Mouse (Mus musculus): ENCODE results near the gene Gdf15.

Gdf15 gene

DNA sequence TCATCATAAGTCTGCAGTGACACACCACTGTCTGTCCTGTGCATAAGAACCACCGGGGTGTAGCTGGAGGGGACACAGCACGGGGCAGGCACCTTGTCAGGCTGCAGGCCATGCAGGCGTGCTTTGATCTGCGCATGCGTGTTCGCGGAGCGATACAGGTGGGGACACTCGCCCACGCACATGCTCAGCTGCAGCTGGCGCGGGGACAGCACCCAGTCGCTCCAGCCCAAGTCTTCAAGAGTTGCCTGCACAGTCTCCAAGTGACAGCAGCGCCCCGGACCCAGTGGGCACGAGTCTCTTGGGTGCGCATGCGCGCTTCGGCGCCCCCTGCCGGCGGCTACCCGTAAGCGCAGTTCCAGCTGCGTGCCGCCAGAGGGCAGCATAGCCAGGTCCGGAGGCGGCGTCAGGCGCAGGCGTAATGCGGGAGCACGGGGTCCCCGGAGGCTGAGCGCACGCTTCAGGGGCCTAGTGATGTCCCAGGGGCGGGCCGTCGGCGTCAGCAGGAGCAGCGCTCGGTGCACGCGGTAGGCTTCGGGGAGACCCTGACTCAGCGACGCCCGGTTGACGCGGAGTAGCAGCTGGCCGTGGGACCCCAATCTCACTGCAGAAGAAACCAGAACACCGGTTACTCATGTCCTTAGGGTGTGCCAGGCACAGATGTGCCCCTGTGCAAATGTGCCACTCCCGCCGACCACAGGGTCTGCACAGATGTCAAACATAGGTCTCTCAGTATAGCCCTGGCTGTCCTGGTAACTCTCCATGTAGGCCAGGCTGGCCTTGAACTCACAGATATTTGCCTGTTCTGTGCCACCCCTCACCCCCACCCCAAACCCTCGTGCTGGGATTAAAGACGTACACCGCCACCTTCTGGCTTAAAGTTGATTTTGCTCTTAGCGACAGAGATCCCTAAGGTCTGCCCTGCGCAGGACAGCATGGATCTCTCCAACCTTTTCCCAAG is 2.4 kb downstream of the Gdf15 start:
- in situ Hi-C loops (cut with MboI, MseI): no loop called here

DNA sequence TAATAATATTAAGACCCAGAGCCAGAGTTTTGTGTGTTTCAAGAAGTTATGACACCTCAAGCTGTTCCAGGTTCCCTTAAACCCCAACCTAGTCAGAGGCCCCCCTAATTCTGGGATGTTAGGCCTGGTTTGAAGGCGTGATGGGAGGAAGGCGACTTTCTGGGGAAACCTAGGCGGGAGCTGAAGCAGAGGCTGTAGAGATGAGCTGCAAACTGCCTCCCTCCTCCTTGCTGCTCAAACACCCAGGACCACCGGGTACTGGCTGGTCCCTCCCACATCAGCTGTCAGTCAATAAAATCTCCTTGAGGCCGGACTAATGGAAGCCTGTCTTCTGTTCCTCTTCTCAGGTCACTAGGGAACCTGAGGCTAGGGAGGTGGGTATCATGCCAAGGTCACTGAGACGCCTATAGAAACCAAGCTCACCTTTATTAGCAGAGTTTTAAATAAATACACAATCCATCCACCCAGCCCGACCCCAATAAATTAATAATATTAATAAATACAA is 3.2 kb downstream of the Gdf15 start:
- in situ Hi-C loops (cut with MboI, MseI): no loop called here

DNA sequence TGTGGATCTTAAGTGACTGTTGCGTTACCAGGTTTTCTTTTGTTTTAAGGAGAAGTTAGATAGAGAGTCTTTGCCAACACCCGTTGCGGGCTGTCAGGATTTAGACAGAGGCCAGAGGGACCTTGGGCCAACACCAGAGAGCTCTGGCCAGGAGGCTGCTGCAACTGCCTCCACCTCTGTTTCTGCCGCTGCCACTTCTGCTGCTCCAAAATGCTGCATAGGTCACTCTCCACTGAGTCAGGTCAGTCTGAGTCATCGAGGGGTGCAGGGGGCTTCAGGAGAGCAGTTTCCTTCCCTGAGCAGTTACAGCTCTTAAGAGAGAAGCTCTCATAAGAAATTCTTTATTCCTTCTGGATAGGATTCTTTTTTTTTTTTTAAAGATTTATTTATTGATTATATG is 5.2 kb downstream of the Gdf15 start:
- in situ Hi-C loops (cut with MboI, MseI): no loop called here

DNA sequence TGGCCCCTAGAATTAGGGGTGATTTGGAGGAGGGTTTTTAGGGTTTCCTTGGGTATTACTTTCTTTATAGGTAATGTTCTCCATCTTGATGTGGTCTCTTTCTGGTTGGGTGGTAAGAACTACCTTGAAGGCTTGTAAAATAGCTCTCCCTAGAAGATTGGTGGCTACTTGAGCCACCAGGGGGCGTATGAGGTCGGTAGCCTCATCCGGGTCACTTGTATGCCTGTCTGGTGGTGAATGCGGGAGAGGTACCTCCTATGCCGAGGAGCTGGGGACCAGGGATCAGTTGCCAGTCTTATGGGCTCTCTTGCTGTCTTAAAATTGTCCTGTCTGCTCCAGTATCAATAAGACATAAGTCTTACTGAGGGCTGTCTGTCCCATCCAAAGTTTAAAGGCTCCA is 7.2 kb downstream of the Gdf15 start:
- in situ Hi-C loops (cut with MboI, MseI): no loop called here

DNA sequence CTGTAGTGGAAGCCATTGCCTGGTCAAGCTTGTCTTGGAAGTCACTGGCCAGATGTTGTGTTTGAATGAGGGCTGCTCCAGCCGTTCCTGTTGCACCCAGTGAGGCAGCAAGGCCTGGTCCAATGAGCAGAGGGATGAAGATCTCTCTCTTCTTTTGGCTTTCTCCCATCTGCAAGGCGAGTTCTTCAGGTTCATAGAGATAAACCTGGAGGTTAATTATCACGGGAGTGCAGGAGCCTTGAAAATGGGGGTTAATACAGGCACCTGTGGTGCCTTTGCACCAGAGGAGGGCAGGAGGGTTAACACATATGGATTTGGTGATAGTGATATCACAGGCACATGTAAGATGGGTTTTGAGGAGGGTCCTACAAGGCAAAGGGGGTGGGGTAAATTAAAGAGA is 10.0 kb downstream of the Gdf15 start:
- in situ Hi-C loops (cut with MboI, MseI): no loop called here

DNA sequence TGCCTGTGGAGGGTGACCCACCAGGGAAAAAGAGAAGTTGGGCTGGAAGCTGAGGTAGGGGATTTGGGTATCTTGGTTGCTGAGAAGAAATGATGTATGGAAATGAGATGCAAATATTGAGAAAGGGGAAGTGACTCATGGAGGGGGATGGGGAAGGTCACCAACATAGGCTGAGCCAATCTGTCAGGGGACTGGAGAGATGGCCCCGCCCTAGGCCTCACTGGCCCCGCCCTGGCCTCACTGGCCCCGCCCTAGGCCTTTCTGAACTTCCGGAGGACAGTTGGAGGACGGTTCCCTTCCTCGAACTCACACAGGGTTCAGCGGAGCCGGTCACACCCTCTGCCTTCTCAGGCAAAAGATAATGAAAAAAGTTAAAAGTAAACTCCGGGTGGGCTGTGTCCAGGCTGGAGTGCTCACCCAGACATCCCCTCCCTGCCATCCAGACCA is 13.3 kb downstream of the Gdf15 start:
- in situ Hi-C loops (cut with MboI, MseI): no loop called here

DNA sequence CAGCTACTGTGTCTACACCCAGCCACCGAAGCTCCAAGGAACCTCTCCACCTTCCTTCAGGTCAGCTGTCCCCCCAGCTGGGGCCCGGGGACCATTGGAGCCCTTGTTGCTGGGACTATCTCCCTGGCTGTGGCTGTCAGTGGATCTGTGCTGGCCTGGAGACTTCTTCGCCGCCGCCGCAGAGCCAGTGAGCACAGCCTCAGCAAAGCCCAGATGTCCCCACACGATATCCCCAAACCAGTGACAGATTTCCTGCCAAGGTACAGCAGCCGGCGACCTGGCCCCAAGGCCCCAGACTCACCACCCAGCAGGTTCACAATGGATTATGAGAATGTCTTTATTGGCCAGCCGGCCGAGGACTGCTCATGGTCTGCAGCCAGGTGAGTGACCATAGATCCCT is 14.3 kb downstream of the Gdf15 start:
- in situ Hi-C loops (cut with MboI, MseI): no loop called here

DNA sequence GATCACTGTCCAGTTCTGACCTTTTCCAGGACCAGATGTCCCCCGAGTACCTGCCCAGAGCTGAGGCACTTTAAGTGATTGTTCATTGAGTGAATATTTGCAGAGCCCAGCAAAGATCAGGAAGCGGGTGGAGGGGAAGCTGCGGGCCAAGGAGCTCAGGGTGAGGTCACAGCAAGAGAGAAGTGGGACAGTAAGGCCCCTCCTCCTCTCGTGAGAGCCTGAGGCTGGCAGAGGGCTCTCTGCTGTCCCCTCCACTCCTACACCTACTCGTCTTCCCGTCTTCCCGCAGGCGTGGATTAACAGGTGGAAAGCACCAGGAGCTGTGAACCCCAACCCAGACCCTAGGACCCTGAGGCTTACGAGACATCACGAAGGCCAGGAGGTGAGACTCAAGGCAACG is 15.6 kb downstream of the Gdf15 start:
- in situ Hi-C loops (cut with MboI, MseI): no loop called here

DNA sequence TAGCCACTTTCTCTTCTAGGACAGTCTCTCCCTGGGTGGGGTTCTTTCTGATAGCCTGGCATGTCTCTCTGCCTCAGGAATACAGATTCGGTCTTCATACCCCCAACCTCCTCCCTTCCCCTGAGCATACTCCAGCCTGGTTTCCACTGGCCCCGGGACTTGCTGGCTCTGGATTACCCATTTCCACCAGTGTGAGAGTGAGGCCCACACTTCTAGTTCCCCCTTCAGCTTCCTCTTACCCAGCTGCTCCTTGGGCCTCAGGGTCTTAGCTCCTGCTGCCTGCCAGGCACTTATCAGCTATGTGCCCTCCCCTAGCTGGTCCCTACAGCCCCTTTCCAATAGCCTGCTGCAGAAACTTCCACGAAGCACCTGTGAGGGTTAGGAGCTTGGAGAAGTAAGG is 16.4 kb downstream of the Gdf15 start, which contains the start of gene Lrrc25:
Lrrc25 (plus strand) TSS at position 262 of the 400 bp plus-strand sequence.
- in situ Hi-C loops (cut with MboI, MseI): no loop called here

DNA sequence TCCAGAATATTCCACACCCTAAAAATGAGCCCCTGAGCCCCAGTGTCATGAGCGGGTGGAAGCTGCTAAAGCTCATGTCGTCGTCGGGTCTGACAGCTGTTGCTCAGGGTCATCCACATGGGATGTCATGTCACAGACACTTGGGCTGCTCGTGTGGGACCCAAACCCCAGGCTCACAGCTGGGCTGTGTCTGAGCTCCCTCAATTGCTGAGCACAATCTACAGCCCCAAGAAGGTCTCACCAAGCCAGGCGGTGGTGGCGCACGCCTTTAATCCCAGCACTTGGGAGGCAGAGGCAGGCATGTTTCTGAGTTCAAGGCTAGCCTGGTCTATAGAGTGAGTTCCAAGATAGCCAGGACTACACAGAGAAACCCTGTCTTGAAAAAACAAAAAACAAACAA is 17.0 kb downstream of the Gdf15 start:
- in situ Hi-C loops (cut with MboI, MseI): no loop called here

DNA sequence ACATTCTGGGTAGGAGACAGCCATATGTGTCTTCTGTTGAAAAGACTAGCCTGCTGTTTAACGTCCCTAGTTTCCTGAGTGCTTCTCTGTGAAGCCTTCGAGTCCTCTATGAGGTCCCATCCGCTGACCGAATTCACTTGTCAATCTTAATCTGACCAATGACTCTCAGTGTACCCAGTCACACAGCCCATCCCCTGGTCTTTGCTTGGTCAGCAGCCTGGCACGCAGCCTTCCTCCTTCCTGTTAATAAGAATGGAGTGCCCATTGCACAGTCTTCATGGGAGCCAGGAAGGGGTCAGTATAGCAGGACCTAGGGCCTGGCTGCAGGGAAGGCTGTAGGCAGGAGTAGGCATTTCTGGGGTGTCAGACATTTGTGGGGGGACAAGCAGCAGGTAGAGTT is 17.8 kb downstream of the Gdf15 start:
- in situ Hi-C loops (cut with MboI, MseI): loop anchor here (5.0 kb wide), 1 partner anchor 43 kb away; no protein-coding TSS in a partner anchor

DNA sequence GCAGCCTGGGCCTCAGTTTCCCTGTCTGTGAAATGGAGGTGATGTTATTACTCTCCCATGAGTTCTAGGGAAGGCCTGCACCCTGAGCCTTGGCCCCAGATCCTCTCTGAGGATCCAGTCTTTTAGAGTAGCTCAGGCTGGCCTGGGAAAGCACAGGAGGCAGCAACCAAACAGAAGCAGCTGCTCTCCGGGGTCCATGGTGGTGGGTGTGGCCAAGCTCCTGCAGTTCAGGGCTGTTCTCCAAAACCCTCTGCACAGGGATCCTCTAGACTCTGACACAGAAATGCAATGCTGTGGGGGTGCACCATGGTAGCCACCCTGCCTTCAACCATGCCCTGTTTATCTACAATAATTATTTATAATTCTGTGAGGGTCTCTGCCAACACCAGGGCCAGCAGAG is 18.5 kb downstream of the Gdf15 start:
- in situ Hi-C loops (cut with MboI, MseI): loop anchor here (5.0 kb wide), 1 partner anchor 44 kb away; no protein-coding TSS in a partner anchor

DNA sequence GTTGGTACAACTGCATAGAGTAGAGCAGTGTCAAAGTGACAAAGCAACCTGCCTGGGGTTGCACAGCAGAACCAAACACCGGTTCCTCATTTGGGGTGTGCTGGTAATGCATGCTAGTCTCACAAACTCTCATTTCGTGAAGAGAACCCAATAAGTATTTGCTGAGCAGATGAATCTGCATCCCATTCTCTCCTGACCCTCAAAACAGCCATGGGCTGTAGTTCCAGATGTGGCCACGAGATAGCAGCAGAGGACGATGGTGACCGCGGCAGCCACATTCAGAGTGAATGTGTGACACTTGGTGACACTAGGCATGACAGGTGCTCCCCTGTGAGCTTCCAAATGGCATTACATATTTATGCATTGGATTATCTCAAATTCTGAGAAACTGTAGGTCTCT is 20.4 kb downstream of the Gdf15 start:
- in situ Hi-C loops (cut with MboI, MseI): loop anchor here (5.0 kb wide), 1 partner anchor 45 kb away; no protein-coding TSS in a partner anchor

DNA sequence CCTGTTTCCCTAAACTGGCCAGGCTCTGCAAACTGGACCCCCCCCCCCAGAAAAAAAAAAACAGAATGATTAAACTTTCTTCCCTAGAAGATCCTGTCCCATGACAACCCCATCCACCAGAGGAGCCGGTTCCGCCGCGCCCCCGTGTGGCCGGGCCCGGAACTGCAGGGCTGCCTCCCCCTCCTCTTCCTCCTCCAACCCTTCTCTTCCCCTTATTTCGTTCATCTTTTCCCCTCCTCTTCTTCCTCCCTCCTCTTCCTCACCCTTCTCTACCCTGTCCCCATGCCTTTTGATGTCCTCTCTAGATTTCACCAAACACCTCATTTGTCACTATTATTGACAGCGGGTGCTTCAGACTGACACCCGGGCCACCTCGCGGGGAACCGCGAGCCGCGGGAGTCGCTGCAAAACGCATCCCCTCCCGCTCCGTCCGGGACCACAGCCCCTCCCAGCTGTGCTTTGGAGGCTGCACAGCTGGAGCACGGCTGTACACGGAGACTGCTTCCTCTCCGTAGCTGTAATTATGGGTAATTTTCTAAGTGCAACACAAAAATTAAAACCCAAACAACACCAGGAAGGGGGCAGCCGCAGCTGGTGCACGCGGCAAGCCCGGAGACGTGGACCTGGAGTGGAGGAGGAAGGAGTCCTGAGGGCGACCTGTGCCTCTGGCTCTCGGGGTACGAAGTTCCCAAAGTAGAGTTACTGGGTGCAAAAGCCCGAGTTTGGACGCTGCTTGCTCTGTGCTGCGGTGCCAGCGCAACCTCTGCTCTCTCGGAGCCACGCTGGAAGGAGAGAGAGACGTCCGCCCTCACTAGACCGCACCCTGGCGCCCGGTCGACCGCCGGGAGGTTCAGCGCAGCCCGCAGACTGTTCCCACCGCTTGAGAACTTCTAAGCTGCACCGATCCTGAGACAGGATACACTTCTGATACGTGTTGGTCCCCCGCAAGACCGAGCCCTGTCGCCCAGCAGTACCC is 21.2 kb downstream of the Gdf15 start:
- in situ Hi-C loops (cut with MboI, MseI): loop anchor here (5.0 kb wide), 1 partner anchor 46 kb away; no protein-coding TSS in a partner anchor

DNA sequence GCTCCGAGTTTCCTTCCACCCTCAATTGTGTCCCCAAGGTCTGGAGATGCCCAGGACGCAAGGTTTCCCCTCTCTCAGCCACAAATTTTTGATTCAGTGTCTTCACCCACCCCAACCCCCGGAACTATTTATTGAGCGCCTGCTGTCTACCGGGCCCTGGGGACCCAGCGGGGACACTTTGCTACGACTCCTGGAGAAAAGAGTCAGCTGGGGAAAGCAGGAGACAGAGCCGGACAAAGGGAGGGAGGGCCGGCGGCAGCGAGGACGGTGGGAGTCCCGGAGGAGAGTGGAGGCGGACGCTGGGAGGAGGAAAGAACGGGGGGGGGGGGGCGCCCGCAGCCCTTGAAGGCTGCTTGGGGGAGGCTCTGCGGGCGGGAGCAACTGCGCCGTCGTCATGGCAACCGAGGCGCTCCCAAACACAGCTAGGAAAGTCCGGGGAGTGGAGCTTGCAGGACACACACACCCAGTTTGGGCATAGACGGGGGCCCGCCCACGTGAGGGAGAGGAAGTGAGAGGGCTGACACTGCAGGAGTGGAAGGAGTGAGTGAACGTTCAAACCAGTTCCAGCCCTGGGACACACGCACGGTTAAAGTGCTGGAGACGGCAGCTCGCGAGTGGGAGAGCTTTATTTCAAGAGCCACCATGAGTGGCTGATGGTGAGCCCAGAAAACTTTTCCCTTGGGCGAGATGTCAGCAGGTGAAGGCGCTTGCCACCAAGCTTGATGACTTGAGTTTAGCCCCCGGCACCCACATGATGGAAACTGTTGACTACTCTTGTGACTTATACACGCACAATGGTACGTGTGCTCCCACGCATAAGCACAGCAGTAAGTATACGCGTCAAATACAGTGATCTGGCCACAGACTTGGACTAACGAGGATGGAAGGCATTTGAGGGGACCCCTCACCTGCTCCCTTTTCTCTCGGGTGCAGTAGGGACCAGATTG is 22.1 kb downstream of the Gdf15 start:
- in situ Hi-C loops (cut with MboI, MseI): loop anchor here (5.0 kb wide), 1 partner anchor 47 kb away; no protein-coding TSS in a partner anchor

DNA sequence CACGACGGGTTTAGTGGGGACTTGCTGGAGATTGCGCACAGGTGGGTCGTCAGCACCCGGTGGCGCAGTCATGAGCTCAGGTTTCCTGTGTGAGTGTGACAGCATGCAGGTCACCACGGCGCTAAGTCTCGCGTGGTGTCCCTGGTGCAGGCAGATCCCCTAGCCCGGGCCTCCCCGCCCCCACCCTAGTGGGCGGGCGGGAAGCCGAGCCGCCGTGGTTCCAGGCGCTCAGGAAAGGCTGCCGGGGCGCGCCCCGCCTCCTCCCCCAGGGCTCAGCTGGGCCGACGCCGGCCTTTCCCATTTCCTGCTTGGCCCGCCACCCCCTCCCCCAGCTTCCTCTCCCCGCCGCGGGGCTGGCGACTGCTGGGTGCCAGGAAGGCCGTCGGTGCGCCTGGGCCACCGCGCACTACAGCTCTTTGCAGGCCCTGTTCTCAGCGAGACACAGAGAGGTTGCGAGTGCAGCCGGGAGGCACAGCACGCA is 22.8 kb downstream of the Gdf15 start:
- in situ Hi-C loops (cut with MboI, MseI): no loop called here

DNA sequence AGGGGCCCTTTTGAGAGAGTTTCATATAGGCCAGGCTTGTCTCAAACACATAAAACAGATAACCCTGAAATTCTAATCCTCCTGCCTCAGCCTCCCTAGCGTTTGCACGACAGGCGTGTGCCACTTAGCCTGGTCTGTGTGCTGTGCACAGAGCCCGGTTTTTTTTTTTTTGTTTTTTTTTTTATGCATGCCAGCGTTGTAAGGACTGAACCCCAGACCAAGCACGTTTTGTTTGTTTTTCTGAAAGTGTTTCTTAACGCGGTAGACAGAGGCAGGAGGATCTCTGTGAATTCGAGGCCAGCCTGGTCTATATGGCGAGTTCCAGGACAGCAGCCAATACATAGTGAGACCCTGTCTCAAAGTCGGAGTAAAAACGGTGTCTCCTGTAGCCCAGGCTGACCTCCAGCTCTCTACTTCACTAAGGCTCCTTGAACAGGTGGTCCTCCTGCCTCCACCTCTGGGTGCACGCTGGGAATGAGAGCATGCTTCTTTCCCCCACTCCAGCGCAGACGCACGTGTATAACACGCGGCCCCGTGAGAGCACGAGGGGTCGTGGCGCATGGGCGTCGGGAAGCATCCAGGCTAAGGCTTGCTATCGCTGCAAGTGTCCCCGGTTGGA is 23.4 kb downstream of the Gdf15 start, which contains the start of gene Ssbp4:
Ssbp4 (minus strand) TSS at position 124 of the 619 bp plus-strand sequence.
- in situ Hi-C loops (cut with MboI, MseI): no loop called here

DNA sequence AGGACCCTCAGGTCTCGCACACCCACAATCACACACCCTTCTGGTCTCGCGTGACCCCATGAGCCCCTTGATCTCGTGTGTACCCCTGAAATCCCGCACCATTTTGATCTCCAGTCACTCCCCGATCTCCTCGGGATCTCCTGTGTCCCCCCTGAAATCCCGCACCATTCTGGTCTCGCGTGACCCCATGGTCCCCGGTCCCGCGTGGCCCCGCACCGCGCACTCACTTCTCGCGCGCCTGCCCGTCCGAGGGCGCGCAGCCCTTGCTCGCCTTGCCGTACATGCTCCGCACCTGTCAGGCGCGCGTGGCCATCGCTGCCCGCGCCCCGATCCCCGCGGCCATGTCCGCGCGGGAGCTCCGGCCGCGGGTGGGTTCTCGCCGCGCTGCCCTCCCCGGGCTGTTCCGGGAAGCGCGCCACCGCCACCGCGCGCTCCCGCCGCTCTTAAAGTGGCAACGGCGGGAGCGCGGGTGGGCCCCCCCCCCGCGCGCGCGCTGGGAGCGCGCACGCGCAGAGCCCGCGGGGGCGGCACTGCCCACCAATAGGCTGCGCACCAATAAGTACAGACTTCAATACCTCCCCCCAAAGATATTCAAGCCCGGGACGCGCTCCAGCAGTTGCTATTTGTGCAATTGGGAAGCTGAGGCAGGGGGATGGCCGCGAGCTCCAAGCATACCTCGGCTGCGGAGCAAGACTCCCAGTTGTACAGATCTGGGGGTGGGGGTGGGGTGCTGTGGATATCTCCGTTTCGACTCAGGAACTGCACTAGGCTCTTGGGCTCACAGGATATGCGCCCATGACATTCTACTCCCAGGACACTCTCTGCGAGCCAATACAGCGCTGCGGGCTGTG is 24.1 kb downstream of the Gdf15 start:
- in situ Hi-C loops (cut with MboI, MseI): no loop called here

DNA sequence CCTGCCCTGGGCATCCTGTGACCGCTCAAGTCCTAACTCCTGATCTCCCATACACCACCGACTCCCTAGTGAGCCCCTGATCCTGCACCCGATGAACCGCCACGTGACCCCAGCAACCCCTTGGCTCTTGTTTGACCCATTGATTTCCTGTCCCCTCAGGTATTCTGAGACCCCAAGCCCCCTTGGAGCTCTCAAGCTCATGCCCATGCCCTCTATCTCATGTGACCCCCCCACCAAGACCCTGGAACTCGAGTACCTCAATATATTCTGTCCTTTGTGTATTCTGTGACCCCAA is 24.7 kb downstream of the Gdf15 start:
- in situ Hi-C loops (cut with MboI, MseI): no loop called here

Data from regulatory T cell (primary cell).